Mouse (Mus musculus): ENCODE measurements around the gene Stx8. TPM values are rescaled to one million over a fixed set of nuclear protein-coding genes. Genes with fewer than 3 reads are reported as not detected.

Gene Stx8
- polyA plus RNA-seq, 1 experiment from 2014 or later, result 62.5 TPM

Small RNA genes within 50 kb of the gene (microRNA-seq; reads per million reads assigned to microRNA genes)
- gene Mir6406, result not detected

Other genes starting within 250 kb of the Stx8 start
- not detected in 2 replicates for gene Glp2r, start 195.0 kb upstream of the Stx8 start, polyA plus RNA-seq (2014; fragmentation: Nextera tagmentation; extraction: Ambion mirVana)
- gene Gsg1l2, start 191.6 kb upstream of the Stx8 start, polyA plus RNA-seq (2014; fragmentation: Nextera tagmentation; extraction: Ambion mirVana), result not detected in 2 replicates
- gene Dhrs7c, start 168.0 kb upstream of the Stx8 start, polyA plus RNA-seq (2014; fragmentation: Nextera tagmentation; extraction: Ambion mirVana), result 13.0 and 14.7 TPM in 2 replicates
- 0.93 and 1.2 TPM in 2 replicates for gene Usp43, start 44.0 kb upstream of the Stx8 start, polyA plus RNA-seq (2014; fragmentation: Nextera tagmentation; extraction: Ambion mirVana)
- not detected in 2 replicates for gene Cfap52, start 542 bp upstream of the Stx8 start, polyA plus RNA-seq (2014; fragmentation: Nextera tagmentation; extraction: Ambion mirVana)